Mouse (Mus musculus) midbrain, postnatal 0 days (tissue): ENCODE results near the gene Ankrd16. TPM values are rescaled to one million over a fixed set of nuclear protein-coding genes. Genes with fewer than 3 reads are reported as not detected.

Experiments used
- ATAC-seq: fragments of 200-750 bp; cut with Nextera tagmentation; 2 replicates; pipeline ENCODE4 v1.8.0; 2017; ENCODE audit warnings: moderate number of reproducible peaks, mild to moderate bottlenecking, moderate TSS enrichment, moderate library complexity; ENCODE audit not compliant: low FRiP score
- DNase-seq: peaks from one replicate; pipeline ENCODE4 v3.0.0-alpha.2; 2015; ENCODE audit warnings: low spot score
- H3K27ac ChIP-seq: fragments of 300-500 bp; sonication (generic); 2 replicates; pipeline ENCODE4 v1.5.1; 2014; ENCODE audit warnings: low read depth, mild to moderate bottlenecking, low read length, mixed read lengths
- H3K27me3 ChIP-seq: fragments of 300-500 bp; sonication (generic); 2 replicates; pipeline ENCODE4 v1.6.1; 2014; ENCODE audit warnings: low read length, control low read depth, mixed read lengths; ENCODE audit not compliant: insufficient read depth
- H3K36me3 ChIP-seq: fragments of 300-500 bp; sonication (generic); 2 replicates; pipeline ENCODE4 v1.6.1; 2014; ENCODE audit warnings: low read length, control low read depth, mixed read lengths; ENCODE audit not compliant: insufficient read depth
- H3K4me1 ChIP-seq: fragments of 300-500 bp; sonication (generic); 2 replicates; pipeline ENCODE4 v1.6.1; 2014; ENCODE audit warnings: mild to moderate bottlenecking, control low read depth, antibody characterized with exemption, low read length, mixed read lengths; ENCODE audit not compliant: insufficient read depth
- H3K4me2 ChIP-seq: fragments of 300-500 bp; sonication (generic); 2 replicates; pipeline ENCODE4 v1.6.1; 2014; ENCODE audit warnings: low read depth, mild to moderate bottlenecking, low read length, mixed read lengths; ENCODE audit not compliant: poor library complexity, severe bottlenecking
- H3K4me3 ChIP-seq: fragments of 300-500 bp; sonication (generic); 2 replicates; pipeline ENCODE4 v1.5.1; 2014; ENCODE audit warnings: low read depth, mild to moderate bottlenecking, low read length, moderate library complexity
- H3K9ac ChIP-seq: fragments of 300-500 bp; sonication (generic); replicated peaks from 2 replicates; pipeline ENCODE4 v1.6.1; 2014; ENCODE audit warnings: mild to moderate bottlenecking, low read length, moderate library complexity, mixed read lengths; ENCODE audit not compliant: poor library complexity, severe bottlenecking
- H3K9me3 ChIP-seq: fragments of 300-500 bp; sonication (generic); 2 replicates; pipeline ENCODE4 v1.6.1; 2016; ENCODE audit warnings: low read length, control low read depth
- CTCF ChIP-seq: IDR thresholded peaks from 2 replicates; pipeline ENCODE4 v1.5.1; 2016; ENCODE audit warnings: antibody characterized with exemption, mild to moderate bottlenecking
- WGBS: fragments of 180-500 bp; shearing (Covaris S2); extraction: QIAGEN DNeasy Blood & Tissue Kit; methylation state at CpG from one replicate; pipeline ENCODE4 v1.1.7; 2014; 5-methylcytosine and 5-hydroxymethylcytosine counted together
- polyA plus RNA-seq: library from polyadenylated mRNA; unstranded; fragments of >200 nt; fragmentation: Nextera tagmentation; extraction: Ambion mirVana; gene quantifications from 2 replicates; pipeline ENCODE4 v1.2.1, GENCODE M21; 2015
- total RNA-seq: library from RNA; depleted of rRNA; stranded (reverse); fragments of >200 nt; gene quantifications from 2 replicates; pipeline ENCODE4 v1.2.3, GENCODE M21; 2014; rRNA removed

Ankrd16 gene
- total and polyA plus RNA-seq, 2 experiments from 2014 or later = 36.3 to 45.2 TPM

- WGBS = 73% methylated on average over 5 of the region's 5 CpGs
Measured at GRCm38 (mm10) chr2:11797930-11798364, 20.3 kb downstream of the Ankrd16 start.

GRCm38 (mm10) chr2:11801299-11801930 lies 23.7 kb downstream of the Ankrd16 start:
- DNase-seq (no peak), ATAC-seq (no peak)
- Histone ChIP-seq H3K27ac (no peak overlapping the region), H3K27me3 (no peaks in the 10 kb centered on the region), H3K9me3 (no peaks in the 10 kb centered on the region), H3K4me2 (no peak overlapping the region), H3K36me3 (no peaks in the 10 kb centered on the region), H3K9ac (no peak overlapping the region), H3K4me1 (no peaks in the 10 kb centered on the region), H3K4me3 (no peak overlapping the region)
- 92% methylated on average over 2 of the region's 2 CpGs for WGBS
- TF ChIP-seq CTCF = no peak

More at GRCm38 (mm10) chr2:11797930-11798364, 20.3 kb downstream of the Ankrd16 start:
- no peak overlapping the region for H3K4me2 ChIP-seq
- peaks cover 9% of the 10 kb centered on the region; the same call in 1 of the 2 replicates for H3K36me3 ChIP-seq
- no peaks in the 10 kb centered on the region for H3K4me1 ChIP-seq
- no peak overlapping the region for H3K27ac ChIP-seq
- no peaks in the 10 kb centered on the region for H3K27me3 ChIP-seq
- no peak for TF ChIP-seq CTCF
- no peaks in the 10 kb centered on the region for H3K9me3 ChIP-seq
- ATAC-seq (no peak), DNase-seq (no peak)
- H3K9ac ChIP-seq = no peak overlapping the region
- H3K4me3 ChIP-seq = no peak overlapping the region

Other genes starting within 250 kb of the Ankrd16 start
- 14.7 and 17.8 TPM in 2 replicates for gene Pfkfb3, start 223.8 kb upstream of the Ankrd16 start, total RNA-seq
- gene Pfkfb3, start 223.8 kb upstream of the Ankrd16 start, polyA plus RNA-seq = 20.9 and 23.5 TPM in 2 replicates
- gene Rbm17, start 173.7 kb upstream of the Ankrd16 start, total RNA-seq = 76.1 and 97.7 TPM in 2 replicates
- 117 and 119 TPM in 2 replicates for gene Rbm17, start 173.7 kb upstream of the Ankrd16 start, polyA plus RNA-seq
- not detected in 2 replicates for gene Gm17490, start 151.6 kb upstream of the Ankrd16 start, total RNA-seq
- not detected in 2 replicates for gene Gm17490, start 151.6 kb upstream of the Ankrd16 start, polyA plus RNA-seq
- gene Il2ra, start 135.1 kb upstream of the Ankrd16 start, total RNA-seq = 0.05 TPM in 1 of 2 replicates, not detected in the other
- gene Il2ra, start 135.1 kb upstream of the Ankrd16 start, polyA plus RNA-seq = not detected in 2 replicates
- gene Il15ra, start 72.6 kb upstream of the Ankrd16 start, total RNA-seq = 0.76 and 0.99 TPM in 2 replicates
- 1.4 TPM in 2 replicates for gene Il15ra, start 72.6 kb upstream of the Ankrd16 start, polyA plus RNA-seq
- gene Fbh1, start 294 bp upstream of the Ankrd16 start, total RNA-seq = 95.1 and 102 TPM in 2 replicates
- 85.0 TPM in 2 replicates for gene Fbh1, start 294 bp upstream of the Ankrd16 start, polyA plus RNA-seq